Mouse (Mus musculus): Measurements from ENCODE around the gene Rrbp1.

GRCm38 (mm10) chr2:143953944-143954343, 57.1 kb downstream of the Rrbp1 start:
- TF ChIP-seq CTCF (IDR thresholded peaks at IDR 0.05; ENCODE audit: low read depth) (no peak), EP300 (IDR thresholded peaks at IDR 0.05; ENCODE audit: low read depth) (no peak)
